In the genomic region with DNA sequence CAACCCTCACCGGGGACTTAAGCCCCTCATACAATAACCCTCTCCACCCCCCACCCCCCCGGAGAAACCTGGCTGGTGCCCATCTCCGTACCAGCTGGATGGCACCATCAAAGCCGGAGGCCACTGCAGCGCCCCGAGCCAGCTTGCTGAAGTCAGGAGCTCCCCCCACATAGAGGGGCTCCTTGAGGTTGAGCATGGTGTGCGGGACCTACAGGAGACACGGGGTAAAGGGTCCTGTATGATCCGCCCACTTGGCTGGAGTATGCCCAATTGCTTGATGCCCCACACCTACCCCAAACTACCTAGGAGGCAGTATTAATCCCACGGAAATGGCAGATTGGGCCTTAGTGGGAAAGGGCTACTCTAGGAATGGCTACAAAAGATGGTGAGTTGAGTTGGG, we compare ENCODE assay signal across 23 mouse cellular contexts. TPM values are rescaled to one million over a fixed set of nuclear protein-coding genes. Genes with fewer than 3 reads are reported as not detected.
"Had no signal": no experiment of that assay in that cellular context is flagged by ENCODE, and none has a peak within 500 bp of the region (broad histone marks: within the 10 kb centered on the region; RNA-seq: fewer than 3 reads in every experiment).

No protein-coding gene starts in this region.

- H3K4me1 ChIP-seq: liver, embryonic 13.5 days; midbrain, embryonic 12.5 days had no signal

- H3K4me3 ChIP-seq: layer of hippocampus, adult 2 months; left cerebral cortex, adult 2 months; liver, embryonic 13.5 days; midbrain, embryonic 12.5 days; myocyte had no signal

- ATAC-seq: intestine, embryonic 16.5 days; midbrain, embryonic 16.5 days had no signal

- H3K27me3 ChIP-seq: liver, embryonic 13.5 days; midbrain, embryonic 12.5 days had no signal

- H3K9ac ChIP-seq: liver, embryonic 13.5 days; midbrain, embryonic 12.5 days had no signal

- H3K4me2 ChIP-seq: liver, embryonic 13.5 days; midbrain, embryonic 12.5 days had no signal

- H3K27ac ChIP-seq: layer of hippocampus, adult 2 months; left cerebral cortex, adult 2 months; liver, embryonic 13.5 days; midbrain, embryonic 12.5 days had no signal

- DNase-seq: kidney, adult 18-20 months; kidney, adult 9 months; kidney, postnatal 14 days; kidney, postnatal 4 days; layer of hippocampus, postnatal 36 days; liver, embryonic 13.5 days; lung, adult 2 months; lung, postnatal 14 days; lung, postnatal 4 days; right cerebral cortex, adult 18-20 months; right cerebral cortex, postnatal 25 days; thymus, postnatal 25 days had no signal

- H3K9me3 ChIP-seq: liver, embryonic 13.5 days; midbrain, embryonic 12.5 days had no signal

RNA-seq across cellular contexts. Expression of gene Isg15, which starts 31.5 kb away (rescaled TPM):
- total RNA-seq: layer of hippocampus, postnatal 10 days had no signal

RNA-seq across cellular contexts. Expression of gene Rnf223, which starts 38.8 kb away (rescaled TPM):
- total RNA-seq: liver, adult 2 months; monocyte, adult 5-6 weeks had no signal

RNA-seq across cellular contexts. Expression of gene Perm1, which starts 46.5 kb away (rescaled TPM):
- total RNA-seq: megakaryocyte-erythroid progenitor cell, adult 5-6 weeks had no signal
- polyA plus RNA-seq: liver, embryonic 13.5 days; testis, adult 2 months had no signal
